Mouse (Mus musculus): ENCODE results near the gene Spef2. TPM values are rescaled to one million over a fixed set of nuclear protein-coding genes. Genes with fewer than 3 reads are reported as not detected.
A peak's percentile ranks its signal among the peaks of the same experiment; 100 is the strongest.

The Spef2 gene
- total and polyA plus RNA-seq, 2 experiments from 2014 or later: 1.6 to 2.3 TPM

DNA sequence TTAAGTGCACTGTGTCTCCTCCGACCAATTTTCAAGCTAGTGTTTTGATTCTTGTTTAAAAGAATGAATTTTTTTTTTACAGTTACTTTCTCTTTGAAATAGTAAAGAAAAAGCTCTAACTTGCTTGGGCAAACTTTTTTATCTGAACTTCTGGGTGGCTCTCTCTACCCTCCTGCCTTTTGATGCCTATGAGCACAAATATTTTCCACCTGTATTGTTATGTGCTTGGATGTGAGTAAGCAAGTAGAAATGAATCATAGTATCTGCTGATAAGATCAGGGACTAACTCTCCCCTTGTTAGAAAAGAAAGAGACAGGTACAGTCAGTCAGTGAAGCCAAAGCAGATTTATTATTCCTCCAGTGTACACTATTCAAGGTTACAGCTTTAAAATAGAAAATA lies 87.5 kb downstream of the Spef2 start:
- ATAC-seq: no peak

DNA sequence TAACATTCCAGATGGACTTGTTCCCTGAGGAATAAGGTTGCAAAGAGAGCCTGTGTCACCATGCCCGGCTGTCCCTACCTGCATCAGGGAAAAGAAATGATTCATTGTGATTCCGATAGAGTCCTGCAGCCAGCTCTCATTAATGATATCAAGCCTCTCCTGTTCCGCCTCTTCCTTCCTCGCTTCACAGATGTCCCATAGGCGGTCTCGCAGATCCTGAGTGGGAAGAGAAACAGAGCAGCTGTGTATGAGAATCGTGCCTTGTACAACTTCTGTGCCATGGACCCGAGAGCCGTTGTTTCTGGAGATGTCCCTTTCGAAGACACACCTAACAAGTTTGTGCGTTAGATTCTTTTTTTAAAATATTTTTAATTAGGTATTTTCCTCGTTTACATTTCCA lies 114.2 kb downstream of the Spef2 start:
- Histone ChIP-seq H3K36me3 (ENCODE audit: insufficient read depth) (no peaks in the 10 kb centered on the region), H3K27ac (ENCODE audit: low read depth, low read length) (no peak overlapping the region), H3K9me3 (ENCODE audit: low read length) (no peaks in the 10 kb centered on the region), H3K27me3 (ENCODE audit: insufficient read depth, low read length) (no peaks in the 10 kb centered on the region), H3K9ac (no peak overlapping the region), H3K4me1 (ENCODE audit: insufficient read depth) (no peaks in the 10 kb centered on the region), H3K4me3 (ENCODE audit: low read depth, low read length) (no peak overlapping the region), H3K4me2 (ENCODE audit: low read depth) (no peak overlapping the region)
- no peak for TF ChIP-seq CTCF (IDR thresholded peaks at IDR 0.05; ENCODE audit: low read depth)
- DNase-seq (no peak), ATAC-seq (no peak)
- WGBS: 88% methylated on average over 12 of the region's 12 CpGs

More for the DNA sequence above, 87.5 kb downstream of the Spef2 start:
- no peaks in the 10 kb centered on the region for H3K9me3 ChIP-seq (ENCODE audit: low read length)
- no peak overlapping the region for H3K4me3 ChIP-seq (ENCODE audit: low read depth, low read length)
- H3K4me2 ChIP-seq (ENCODE audit: low read depth): no peak overlapping the region
- H3K36me3 ChIP-seq (ENCODE audit: insufficient read depth): no peaks in the 10 kb centered on the region
- H3K27me3 ChIP-seq (ENCODE audit: insufficient read depth, low read length): no peaks in the 10 kb centered on the region
- WGBS: 72% methylated on average over 1 of the region's 1 CpGs
- H3K27ac ChIP-seq (ENCODE audit: low read depth, low read length): no peak overlapping the region
- H3K4me1 ChIP-seq (ENCODE audit: insufficient read depth): no peaks in the 10 kb centered on the region
- H3K9ac ChIP-seq: no peak overlapping the region
- no peak for DNase-seq
- no peak for TF ChIP-seq CTCF (IDR thresholded peaks at IDR 0.05; ENCODE audit: low read depth)

DNA sequence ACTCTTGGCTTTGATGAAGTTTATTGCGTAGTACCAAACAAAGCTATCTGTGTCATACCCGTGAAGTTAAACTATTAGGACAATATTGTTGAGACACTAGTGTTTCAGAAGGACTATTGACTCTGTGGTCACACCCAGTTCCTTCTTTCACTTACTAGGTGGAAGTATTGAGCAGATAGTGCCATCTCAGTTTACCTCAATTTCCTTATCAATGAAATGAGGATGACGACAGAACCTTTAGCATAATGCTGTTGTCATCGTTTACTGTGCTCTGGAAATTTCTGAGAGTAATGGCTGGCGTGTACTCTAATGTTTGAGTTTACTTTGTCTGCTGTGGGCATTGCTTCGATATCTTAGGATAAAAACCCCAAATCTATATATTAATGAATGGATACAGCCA lies 117.0 kb downstream of the Spef2 start:
- Histone ChIP-seq H3K27ac (ENCODE audit: low read depth, low read length) (no peak overlapping the region), H3K9me3 (ENCODE audit: low read length) (no peaks in the 10 kb centered on the region), H3K4me2 (ENCODE audit: low read depth) (no peak overlapping the region), H3K4me1 (ENCODE audit: insufficient read depth) (no peaks in the 10 kb centered on the region), H3K27me3 (ENCODE audit: insufficient read depth, low read length) (no peaks in the 10 kb centered on the region), H3K9ac (no peak overlapping the region), H3K4me3 (ENCODE audit: low read depth, low read length) (no peak overlapping the region), H3K36me3 (ENCODE audit: insufficient read depth) (no peaks in the 10 kb centered on the region)
- no peak for DNase-seq
- no peak for ATAC-seq
- no peak for TF ChIP-seq CTCF (IDR thresholded peaks at IDR 0.05; ENCODE audit: low read depth)
- WGBS: 93% methylated on average over 6 of the region's 6 CpGs

DNA sequence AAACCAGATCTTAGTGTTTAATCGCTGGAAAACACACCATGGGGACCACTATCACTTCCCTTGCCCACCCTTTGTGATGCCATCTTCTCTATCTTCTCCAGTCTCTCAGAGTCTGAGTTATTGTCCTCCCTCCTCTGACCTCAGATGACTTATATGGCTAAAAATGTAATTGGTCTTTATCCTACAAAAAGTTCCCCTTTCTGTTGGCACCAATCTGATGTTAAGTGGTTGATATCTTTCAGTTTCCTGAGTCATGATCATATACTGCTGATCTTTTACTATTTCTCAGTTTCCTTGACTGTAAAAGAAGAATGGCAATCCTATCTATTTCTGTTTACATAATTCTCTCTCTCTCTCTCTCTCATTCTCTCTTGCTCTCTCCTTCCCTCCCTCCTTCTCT lies 119.0 kb downstream of the Spef2 start:
- DNase-seq: no peak

DNA sequence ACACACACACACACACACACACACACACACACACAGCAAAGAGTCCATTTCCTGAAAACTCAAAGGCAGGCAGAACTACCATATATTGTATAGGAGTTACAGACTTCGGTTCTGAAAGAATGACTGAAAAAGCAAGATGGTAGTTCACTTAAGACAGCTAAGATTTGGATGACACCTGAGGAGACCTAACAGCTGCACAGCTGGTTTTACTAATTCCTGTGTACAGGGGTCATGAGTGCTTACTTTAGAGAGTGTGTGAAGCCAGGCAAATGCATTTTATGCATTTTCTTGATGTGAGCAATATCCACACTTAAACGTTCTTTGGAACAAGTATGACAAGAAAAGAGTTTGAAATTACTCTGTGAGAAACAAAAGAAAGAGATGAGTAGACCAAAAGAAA lies 124.0 kb downstream of the Spef2 start:
- H3K4me2 ChIP-seq (ENCODE audit: low read depth): no peak overlapping the region
- H3K4me3 ChIP-seq (ENCODE audit: low read depth, low read length): no peak overlapping the region
- DNase-seq (no peak), ATAC-seq (no peak)
- H3K4me1 ChIP-seq (ENCODE audit: insufficient read depth): no peaks in the 10 kb centered on the region
- H3K9me3 ChIP-seq (ENCODE audit: low read length): no peaks in the 10 kb centered on the region
- no peak overlapping the region for H3K9ac ChIP-seq
- WGBS: 68% methylated on average over 2 of the region's 2 CpGs
- no peak for TF ChIP-seq CTCF (IDR thresholded peaks at IDR 0.05; ENCODE audit: low read depth)
- H3K27ac ChIP-seq (ENCODE audit: low read depth, low read length): no peak overlapping the region
- H3K36me3 ChIP-seq (ENCODE audit: insufficient read depth): no peaks in the 10 kb centered on the region
- H3K27me3 ChIP-seq (ENCODE audit: insufficient read depth, low read length): no peaks in the 10 kb centered on the region

More for the DNA sequence above, 119.0 kb downstream of the Spef2 start:
- H3K4me1 ChIP-seq (ENCODE audit: insufficient read depth): no peaks in the 10 kb centered on the region
- no peaks in the 10 kb centered on the region for H3K27me3 ChIP-seq (ENCODE audit: insufficient read depth, low read length)
- no peak overlapping the region for H3K9ac ChIP-seq
- H3K27ac ChIP-seq (ENCODE audit: low read depth, low read length): no peak overlapping the region
- H3K36me3 ChIP-seq (ENCODE audit: insufficient read depth): no peaks in the 10 kb centered on the region
- TF ChIP-seq CTCF (IDR thresholded peaks at IDR 0.05; ENCODE audit: low read depth): no peak
- H3K9me3 ChIP-seq (ENCODE audit: low read length): no peaks in the 10 kb centered on the region
- no peak overlapping the region for H3K4me2 ChIP-seq (ENCODE audit: low read depth)
- H3K4me3 ChIP-seq (ENCODE audit: low read depth, low read length): no peak overlapping the region
- WGBS: 82% methylated on average over 1 of the region's 1 CpGs
- no peak for ATAC-seq

DNA sequence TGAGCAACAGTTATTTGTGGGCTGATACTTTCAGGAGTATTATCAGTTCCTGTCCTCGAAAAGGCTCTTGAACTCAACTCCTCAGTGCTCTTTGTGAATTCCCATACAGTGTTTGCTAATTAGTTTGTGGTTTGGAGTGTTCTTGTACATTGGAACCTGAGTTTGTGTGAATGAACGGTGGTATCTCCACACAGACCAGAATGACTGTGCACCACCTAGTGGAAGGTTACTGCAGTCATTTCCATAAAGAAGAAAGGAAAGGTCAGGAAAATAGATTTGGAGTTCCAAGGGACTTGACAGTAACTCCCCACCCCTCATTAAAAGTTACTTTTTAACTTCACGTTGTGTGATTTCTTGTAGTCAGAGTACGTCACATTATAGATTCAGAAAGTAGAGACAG lies 140.5 kb downstream of the Spef2 start:
- DNase-seq (no peak), ATAC-seq (no peak)
- no peak overlapping the region for H3K4me2 ChIP-seq (ENCODE audit: low read depth)
- TF ChIP-seq CTCF (IDR thresholded peaks at IDR 0.05; ENCODE audit: low read depth): peak; percentile 43
- no peaks in the 10 kb centered on the region for H3K4me1 ChIP-seq (ENCODE audit: insufficient read depth)
- H3K4me3 ChIP-seq (ENCODE audit: low read depth, low read length): no peak overlapping the region
- no peak overlapping the region for H3K9ac ChIP-seq
- H3K9me3 ChIP-seq (ENCODE audit: low read length): no peaks in the 10 kb centered on the region
- 72% methylated on average over 4 of the region's 4 CpGs for WGBS
- H3K27me3 ChIP-seq (ENCODE audit: insufficient read depth, low read length): no peaks in the 10 kb centered on the region
- H3K27ac ChIP-seq (ENCODE audit: low read depth, low read length): no peak overlapping the region
- H3K36me3 ChIP-seq (ENCODE audit: insufficient read depth): no peaks in the 10 kb centered on the region

DNA sequence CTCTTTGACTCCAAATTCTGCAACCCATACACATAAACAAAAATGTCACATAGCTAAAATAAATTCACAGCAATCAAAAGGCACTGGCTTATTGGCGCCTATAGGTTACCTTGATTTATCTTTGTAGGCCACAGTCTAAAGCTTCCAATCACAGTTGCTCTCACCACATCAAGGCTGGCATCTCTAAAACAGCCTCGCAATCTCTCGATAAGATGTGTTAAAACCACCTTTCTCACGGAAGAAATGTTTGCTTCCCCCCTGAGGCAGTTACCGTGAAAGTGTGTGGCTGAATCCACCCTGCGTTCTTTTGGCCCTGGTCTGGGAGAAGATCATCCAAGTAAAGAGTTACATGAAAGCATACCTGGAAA lies 148.6 kb downstream of the Spef2 start:
- WGBS: 95% methylated on average over 6 of the region's 6 CpGs
- Histone ChIP-seq H3K36me3 (ENCODE audit: insufficient read depth) (no peaks in the 10 kb centered on the region), H3K4me2 (ENCODE audit: low read depth) (no peak overlapping the region), H3K4me1 (ENCODE audit: insufficient read depth) (no peaks in the 10 kb centered on the region), H3K9me3 (ENCODE audit: low read length) (no peaks in the 10 kb centered on the region), H3K27me3 (ENCODE audit: insufficient read depth, low read length) (no peaks in the 10 kb centered on the region), H3K27ac (ENCODE audit: low read depth, low read length) (no peak overlapping the region), H3K9ac (no peak overlapping the region), H3K4me3 (ENCODE audit: low read depth, low read length) (no peak overlapping the region)
- ATAC-seq (no peak), DNase-seq (no peak)
- TF ChIP-seq CTCF (IDR thresholded peaks at IDR 0.05; ENCODE audit: low read depth): no peak

Data from forebrain, postnatal 0 days (tissue).